Mouse (Mus musculus): ENCODE results near the gene Mettl26. TPM values are rescaled to one million over a fixed set of nuclear protein-coding genes. Genes with fewer than 3 reads are reported as not detected.

Gene Mettl26
- polyA plus RNA-seq, 1 experiment from 2014 or later = 45.7 TPM

GRCm38 (mm10) chr17:25878611-25879180 lies 3.8 kb downstream of the Mettl26 start:
- WGBS = 89% methylated on average over 19 of the region's 19 CpGs
- Histone ChIP-seq H3K4me2 (no peak overlapping the region), H3K4me1 (ENCODE audit: insufficient read depth) (peaks cover 12% of the 10 kb centered on the region; the same call in 1 of the 2 replicates), H3K9ac (no peak overlapping the region), H3K27me3 (ENCODE audit: insufficient read depth, low read length) (no peaks in the 10 kb centered on the region), H3K4me3 (ENCODE audit: low read depth, low read length) (no peak overlapping the region), H3K36me3 (ENCODE audit: insufficient read depth) (peaks cover 49% of the 10 kb centered on the region), H3K27ac (ENCODE audit: low read depth) (no peak overlapping the region), H3K9me3 (ENCODE audit: low read depth, low read length) (no peaks in the 10 kb centered on the region)
- no peak for TF ChIP-seq CTCF (IDR thresholded peaks at IDR 0.05; ENCODE audit: low read depth)
- DNase-seq (no peak), ATAC-seq (ENCODE audit: insufficient read depth) (no peak)

DNA sequence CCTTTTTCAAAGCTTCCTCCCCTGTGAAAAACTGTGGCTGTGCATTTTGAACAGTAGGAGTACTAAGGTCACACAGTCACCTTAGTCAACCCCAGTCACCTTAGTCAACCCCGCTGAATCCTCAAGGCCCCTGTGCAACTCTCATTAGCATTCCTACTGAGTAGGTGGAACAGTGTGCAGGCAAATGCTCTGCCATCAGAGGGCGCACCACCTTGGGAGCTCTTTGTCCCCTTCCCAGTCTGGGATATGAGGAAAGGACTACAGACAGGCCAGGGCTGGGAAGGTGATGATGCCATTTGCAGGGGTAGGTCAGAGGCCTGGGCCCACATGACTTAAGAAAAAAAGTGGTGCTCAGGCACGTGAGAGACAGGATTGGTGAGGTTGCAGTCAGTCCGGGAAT lies 4.4 kb downstream of the Mettl26 start:
- TF ChIP-seq CTCF (IDR thresholded peaks at IDR 0.05; ENCODE audit: low read depth) = peak; percentile 58
- Histone ChIP-seq H3K9me3 (ENCODE audit: low read depth, low read length) (no peaks in the 10 kb centered on the region), H3K36me3 (ENCODE audit: insufficient read depth) (peaks cover 55% of the 10 kb centered on the region), H3K27ac (ENCODE audit: low read depth) (no peak overlapping the region), H3K4me2 (no peak overlapping the region), H3K4me3 (ENCODE audit: low read depth, low read length) (no peak overlapping the region), H3K27me3 (ENCODE audit: insufficient read depth, low read length) (no peaks in the 10 kb centered on the region), H3K4me1 (ENCODE audit: insufficient read depth) (peaks cover 7% of the 10 kb centered on the region; the same call in 1 of the 2 replicates), H3K9ac (no peak overlapping the region)
- no peak for ATAC-seq (ENCODE audit: insufficient read depth)
- WGBS = 52% methylated on average over 4 of the region's 4 CpGs
- peak; percentile 39 for DNase-seq

- WGBS = 75% methylated on average over 8 of the region's 8 CpGs
- no peak for DNase-seq
- H3K9me3 ChIP-seq (ENCODE audit: low read depth, low read length) = no peaks in the 10 kb centered on the region
- peaks cover 60% of the 10 kb centered on the region for H3K36me3 ChIP-seq (ENCODE audit: insufficient read depth)
- ATAC-seq (ENCODE audit: insufficient read depth) = no peak
- no peak overlapping the region for H3K9ac ChIP-seq
- no peak overlapping the region for H3K27ac ChIP-seq (ENCODE audit: low read depth)
- no peak overlapping the region for H3K4me2 ChIP-seq
- TF ChIP-seq CTCF (IDR thresholded peaks at IDR 0.05; ENCODE audit: low read depth) = no peak
- peaks cover 7% of the 10 kb centered on the region; the same call in 1 of the 2 replicates for H3K4me1 ChIP-seq (ENCODE audit: insufficient read depth)
- no peak overlapping the region for H3K4me3 ChIP-seq (ENCODE audit: low read depth, low read length)
- H3K27me3 ChIP-seq (ENCODE audit: insufficient read depth, low read length) = no peaks in the 10 kb centered on the region
Measured at GRCm38 (mm10) chr17:25879750-25880149, 4.9 kb downstream of the Mettl26 start.

- Histone ChIP-seq H3K9me3 (ENCODE audit: low read depth, low read length) (no peaks in the 10 kb centered on the region), H3K4me1 (ENCODE audit: insufficient read depth) (peaks cover 7% of the 10 kb centered on the region; the same call in 1 of the 2 replicates), H3K4me3 (ENCODE audit: low read depth, low read length) (no peak within 1 kb of the TSS), H3K36me3 (ENCODE audit: insufficient read depth) (peaks cover 66% of the 10 kb centered on the region), H3K27me3 (ENCODE audit: insufficient read depth, low read length) (no peaks in the 10 kb centered on the region), H3K9ac (no peak within 1 kb of the TSS), H3K27ac (ENCODE audit: low read depth) (0 out of 2 replicates have a peak within 1 kb of the TSS, but pooled peaks have one; percentile 30), H3K4me2 (no peak within 1 kb of the TSS)
- TF ChIP-seq CTCF (IDR thresholded peaks at IDR 0.05; ENCODE audit: low read depth) = no peak
- WGBS = 38% methylated on average over 5 of the region's 5 CpGs
- ATAC-seq (ENCODE audit: insufficient read depth) = no peak
- no peak for DNase-seq
Measured at GRCm38 (mm10) chr17:25880196-25880910, 5.5 kb downstream of the Mettl26 start, which contains the start of gene Wfikkn1. Gene Wfikkn1, minus strand, starts transcription at chr17:25880858.

DNA sequence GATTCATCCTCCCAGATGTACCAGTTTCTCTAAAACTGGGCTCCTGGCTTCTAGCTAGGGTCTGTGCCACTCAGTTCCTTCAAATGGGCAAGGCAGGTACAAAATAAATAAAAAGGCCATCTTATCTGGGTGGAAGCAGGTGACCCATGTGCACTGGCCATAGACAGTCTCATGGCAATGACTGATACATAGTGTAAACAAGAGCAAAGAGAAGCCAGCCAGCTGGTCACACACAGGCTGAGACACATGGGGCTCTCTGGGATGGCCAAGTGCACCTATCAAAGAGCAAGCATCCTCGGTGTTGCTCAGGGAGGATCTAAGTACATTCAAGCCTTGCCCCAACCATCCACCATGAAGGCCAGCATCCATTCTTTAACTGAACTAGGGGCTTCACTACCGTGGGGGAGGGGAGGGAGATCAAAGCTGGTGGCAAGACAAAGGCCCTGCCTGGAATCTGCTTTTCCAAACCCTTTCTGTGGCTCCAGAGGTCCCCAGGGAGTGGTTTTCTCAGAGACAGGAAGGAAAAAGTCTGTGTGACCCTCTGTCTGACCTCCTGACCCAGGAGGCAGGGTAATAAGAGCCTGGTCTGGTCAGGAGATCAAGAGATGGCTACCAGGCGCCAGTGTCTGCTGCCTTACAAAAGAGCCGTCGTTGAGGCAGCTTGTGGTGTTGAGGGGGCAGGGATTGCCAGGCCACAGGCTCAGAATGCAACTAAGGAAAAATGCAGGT lies 6.2 kb downstream of the Mettl26 start:
- H3K9me3 ChIP-seq (ENCODE audit: low read depth, low read length) = no peaks in the 10 kb centered on the region
- H3K36me3 ChIP-seq (ENCODE audit: insufficient read depth) = peaks cover 66% of the 10 kb centered on the region
- ATAC-seq (ENCODE audit: insufficient read depth) = no peak
- no peak for TF ChIP-seq CTCF (IDR thresholded peaks at IDR 0.05; ENCODE audit: low read depth)
- no peak overlapping the region for H3K4me2 ChIP-seq
- H3K27me3 ChIP-seq (ENCODE audit: insufficient read depth, low read length) = no peaks in the 10 kb centered on the region
- H3K4me3 ChIP-seq (ENCODE audit: low read depth, low read length) = no peak overlapping the region
- H3K4me1 ChIP-seq (ENCODE audit: insufficient read depth) = peaks cover 4% of the 10 kb centered on the region; the same call in 1 of the 2 replicates
- 0 out of 2 replicates have a peak overlapping the region, but pooled peaks have one; percentile 30 for H3K27ac ChIP-seq (ENCODE audit: low read depth)
- H3K9ac ChIP-seq = no peak overlapping the region
- no peak for DNase-seq
- 14% methylated on average over 5 of the region's 5 CpGs for WGBS

GRCm38 (mm10) chr17:25881691-25882090 lies 6.8 kb downstream of the Mettl26 start:
- Histone ChIP-seq H3K4me1 (ENCODE audit: insufficient read depth) (no peaks in the 10 kb centered on the region), H3K27me3 (ENCODE audit: insufficient read depth, low read length) (no peaks in the 10 kb centered on the region), H3K9me3 (ENCODE audit: low read depth, low read length) (no peaks in the 10 kb centered on the region), H3K4me2 (no peak overlapping the region), H3K4me3 (ENCODE audit: low read depth, low read length) (no peak overlapping the region), H3K36me3 (ENCODE audit: insufficient read depth) (peaks cover 66% of the 10 kb centered on the region), H3K9ac (no peak overlapping the region), H3K27ac (ENCODE audit: low read depth) (0 out of 2 replicates have a peak overlapping the region, but pooled peaks have one; percentile 30)
- 32% methylated on average over 4 of the region's 4 CpGs for WGBS
- no peak for ATAC-seq (ENCODE audit: insufficient read depth)
- no peak for DNase-seq
- TF ChIP-seq CTCF (IDR thresholded peaks at IDR 0.05; ENCODE audit: low read depth) = no peak

DNA sequence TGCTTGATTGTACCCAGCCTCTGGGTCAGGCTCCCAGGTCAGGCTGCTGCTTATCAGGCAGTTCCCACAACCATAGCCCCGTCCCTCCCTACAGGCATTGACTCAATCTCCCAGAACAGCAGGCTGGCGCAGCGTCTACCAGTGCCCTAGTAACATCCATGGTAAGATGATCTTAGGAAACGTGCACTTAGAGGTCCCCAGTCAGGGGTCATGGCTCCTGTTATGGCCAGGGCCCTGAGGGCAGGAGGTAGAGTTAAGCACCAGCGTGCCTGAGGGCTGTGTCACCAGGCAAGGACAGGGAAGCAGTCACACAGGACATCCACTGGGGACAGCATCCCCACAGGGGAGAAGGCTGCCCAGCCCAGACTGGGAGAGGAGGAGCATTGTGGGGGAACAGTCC lies 7.4 kb downstream of the Mettl26 start:
- no peak overlapping the region for H3K4me2 ChIP-seq
- no peaks in the 10 kb centered on the region for H3K4me1 ChIP-seq (ENCODE audit: insufficient read depth)
- H3K27ac ChIP-seq (ENCODE audit: low read depth) = no peak overlapping the region
- no peak overlapping the region for H3K9ac ChIP-seq
- no peak overlapping the region for H3K4me3 ChIP-seq (ENCODE audit: low read depth, low read length)
- WGBS = 40% methylated on average over 5 of the region's 5 CpGs
- H3K36me3 ChIP-seq (ENCODE audit: insufficient read depth) = peaks cover 66% of the 10 kb centered on the region
- no peaks in the 10 kb centered on the region for H3K9me3 ChIP-seq (ENCODE audit: low read depth, low read length)
- ATAC-seq (ENCODE audit: insufficient read depth) (no peak), DNase-seq (no peak)
- no peak for TF ChIP-seq CTCF (IDR thresholded peaks at IDR 0.05; ENCODE audit: low read depth)
- no peaks in the 10 kb centered on the region for H3K27me3 ChIP-seq (ENCODE audit: insufficient read depth, low read length)
